ENCODE assay signal across 16 mouse cellular contexts in genomic region chr6:28430795-28431537, GRCm38 (mm10). TPM values are rescaled to one million over a fixed set of nuclear protein-coding genes. Genes with fewer than 3 reads are reported as not detected.
DNase-seq lines count a peak whose midpoint lies in the region; ATAC-seq lines count a peak whose summit lies in the region.
"Had no signal": no experiment of that assay in that cellular context is flagged by ENCODE, and none has a peak within 500 bp of the region (broad histone marks: within the 10 kb centered on the region; RNA-seq: fewer than 3 reads in every experiment).

No protein-coding gene starts in this region.

- 69% methylated on average over 10 of the region's 10 CpGs for WGBS in liver, embryonic 11.5 days

- H3K36me3 ChIP-seq in liver, embryonic 11.5 days (ENCODE audit: control insufficient read depth, insufficient read depth, low read length): peaks cover 7% of the 10 kb centered on the region

- H3K4me3 ChIP-seq in liver, embryonic 11.5 days (ENCODE audit: low read depth, low read length): no peak overlapping the region
- H3K4me3 ChIP-seq: embryonic facial prominence, embryonic 15.5 days; layer of hippocampus, adult 2 months; megakaryocyte, embryonic 14.5 days had no signal

- H3K27ac ChIP-seq in liver, embryonic 11.5 days (ENCODE audit: low read depth, low read length): no peak overlapping the region
- H3K27ac ChIP-seq: embryonic facial prominence, embryonic 15.5 days; layer of hippocampus, adult 2 months had no signal

- ATAC-seq in liver, embryonic 11.5 days (replicated peaks; ENCODE audit: low FRiP score): peak; percentile 80

- peaks cover 6% of the 10 kb centered on the region for H3K4me1 ChIP-seq in liver, embryonic 11.5 days (replicated peaks; ENCODE audit: control insufficient read depth, insufficient read depth, low read length)

- H3K9ac ChIP-seq in liver, embryonic 11.5 days (ENCODE audit: low read depth, low read length): no peak overlapping the region
- H3K9ac ChIP-seq: embryonic facial prominence, embryonic 15.5 days had no signal

- no peaks in the 10 kb centered on the region for H3K9me3 ChIP-seq in liver, embryonic 11.5 days (ENCODE audit: control insufficient read depth, low read length)
- H3K9me3 ChIP-seq: embryonic facial prominence, embryonic 15.5 days; megakaryocyte, embryonic 14.5 days had no signal

- DNase-seq in A20 (ENCODE audit: low read depth, low spot score): peak; percentile 50
- peak; percentile 36 for DNase-seq in ES-CJ7 (ENCODE audit: low read depth, low spot score)
- DNase-seq in liver, embryonic 11.5 days (ENCODE audit: low spot score): no peak
- DNase-seq in lung, postnatal 10 days: peak; percentile 63
- DNase-seq in adrenal gland, postnatal 25 days: no peak
- DNase-seq in adrenal gland, adult 2 months: no peak
- no peak for DNase-seq in adrenal gland, adult 18-20 months (ENCODE audit: low spot score in 2 of 2)
- DNase-seq: cerebellum, postnatal 36 days; heart, adult 18-20 months; heart, postnatal 36 days; kidney, adult 11 months; spleen, adult 18-20 months had no signal

- H3K4me2 ChIP-seq in liver, embryonic 11.5 days: peak overlapping the region; percentile 45
- H3K4me2 ChIP-seq: embryonic facial prominence, embryonic 15.5 days had no signal

- H3K27me3 ChIP-seq in liver, embryonic 11.5 days (replicated peaks; ENCODE audit: control insufficient read depth, insufficient read depth, low read length): no peaks in the 10 kb centered on the region
- H3K27me3 ChIP-seq: embryonic facial prominence, embryonic 15.5 days had no signal

RNA-seq across cellular contexts. Expression of gene Gcc1, which starts 2.8 kb away (rescaled TPM):
- 5.8 and 6.7 TPM in 2 replicates for polyA plus RNA-seq in liver, embryonic 11.5 days (2014; fragmentation: Nextera tagmentation; extraction: Ambion mirVana)
- total RNA-seq in adrenal gland, postnatal 25 days (2021): 15.7 and 16.5 TPM in 2 replicates
- 10 to 100 TPM; 15.3 to 16.0 TPM for total RNA-seq in adrenal gland, adult 2 months (2021)
- 5.7 TPM in 2 replicates for polyA plus RNA-seq in adrenal gland, adult 2 months (2012; rRNA removed)
- total RNA-seq in adrenal gland, adult 18-20 months (2021): 10 to 100 TPM; 15.2 to 18.1 TPM

RNA-seq across cellular contexts. Expression of gene Fscn3, which starts 3.4 kb away (rescaled TPM):
- polyA plus RNA-seq in liver, embryonic 11.5 days (2014; fragmentation: Nextera tagmentation; extraction: Ambion mirVana): 0.33 and 0.55 TPM in 2 replicates
- total RNA-seq in adrenal gland, postnatal 25 days (2021): not detected in 2 replicates
- not detected for total RNA-seq in adrenal gland, adult 2 months (2021)
- not detected in 2 replicates for polyA plus RNA-seq in adrenal gland, adult 2 months (2012; rRNA removed)
- total RNA-seq in adrenal gland, adult 18-20 months (2021): not detected
- total RNA-seq: heart, adult 18-20 months; heart, postnatal 36 days; layer of hippocampus, adult 2 months had no signal
- polyA plus RNA-seq: embryonic facial prominence, embryonic 15.5 days had no signal

RNA-seq across cellular contexts. Expression of gene Arf5, which starts 7.6 kb away (rescaled TPM):
- polyA plus RNA-seq in liver, embryonic 11.5 days (2014; fragmentation: Nextera tagmentation; extraction: Ambion mirVana): 348 and 356 TPM in 2 replicates
- total RNA-seq in adrenal gland, postnatal 25 days (2021): 156 and 169 TPM in 2 replicates
- total RNA-seq in adrenal gland, adult 2 months (2021): 100 to 1,000 TPM; 155 to 158 TPM
- polyA plus RNA-seq in adrenal gland, adult 2 months (2012; rRNA removed): 484 and 569 TPM in 2 replicates
- 100 to 1,000 TPM; 139 to 163 TPM for total RNA-seq in adrenal gland, adult 18-20 months (2021)

RNA-seq across cellular contexts. Expression of gene Pax4, which starts 18.2 kb away (rescaled TPM):
- polyA plus RNA-seq in liver, embryonic 11.5 days (2014; fragmentation: Nextera tagmentation; extraction: Ambion mirVana): 0.26 TPM in 1 of 2 replicates, not detected in the other
- total RNA-seq in adrenal gland, postnatal 25 days (2021): not detected in 2 replicates
- not detected for total RNA-seq in adrenal gland, adult 2 months (2021)
- not detected in 2 replicates for polyA plus RNA-seq in adrenal gland, adult 2 months (2012; rRNA removed)
- not detected for total RNA-seq in adrenal gland, adult 18-20 months (2021)
- total RNA-seq: heart, adult 18-20 months; heart, postnatal 36 days; layer of hippocampus, adult 2 months; left cerebral cortex, postnatal 10 days had no signal
- polyA plus RNA-seq: embryonic facial prominence, embryonic 15.5 days had no signal

RNA-seq across cellular contexts. Expression of gene Zfp800, which starts 33.2 kb away (rescaled TPM):
- 39.5 and 41.2 TPM in 2 replicates for polyA plus RNA-seq in liver, embryonic 11.5 days (2014; fragmentation: Nextera tagmentation; extraction: Ambion mirVana)
- total RNA-seq in adrenal gland, postnatal 25 days (2021): 25.5 and 29.3 TPM in 2 replicates
- 10 to 100 TPM; 18.8 to 40.5 TPM for total RNA-seq in adrenal gland, adult 2 months (2021)
- polyA plus RNA-seq in adrenal gland, adult 2 months (2012; rRNA removed): 5.2 and 8.3 TPM in 2 replicates
- total RNA-seq in adrenal gland, adult 18-20 months (2021): 10 to 100 TPM; 23.9 to 29.5 TPM

Comparison
In these comparisons a context has a peak if more than half of its experiments do, and no peak if none do; other contexts are left out.
1. DNase-seq: peak in A20 (single experiment), ES-CJ7 (single experiment) and lung, postnatal 10 days (single experiment); none in liver, embryonic 11.5 days (single experiment), adrenal gland, postnatal 25 days (single experiment), adrenal gland, adult 2 months (single experiment) and adrenal gland, adult 18-20 months (0 of 2).